ENCODE assay signal across 13 mouse cellular contexts in genomic region chr16:30515418-30515817, GRCm38 (mm10). TPM values are rescaled to one million over a fixed set of nuclear protein-coding genes. Genes with fewer than 3 reads are reported as not detected.
DNase-seq lines count a peak whose midpoint lies in the region; ATAC-seq and TF ChIP-seq lines count a peak whose summit lies in the region.
"Had no signal": no experiment of that assay in that cellular context is flagged by ENCODE, and none has a peak within 500 bp of the region (broad histone marks: within the 10 kb centered on the region; RNA-seq: fewer than 3 reads in every experiment).

No protein-coding gene starts in this region.

- no peak overlapping the region for H3K4me2 ChIP-seq in liver, embryonic 14.5 days (ENCODE audit: low read depth)
- H3K4me2 ChIP-seq: hindbrain, embryonic 15.5 days had no signal

- H3K36me3 ChIP-seq in liver, embryonic 14.5 days (replicated peaks; ENCODE audit: control insufficient read depth, insufficient read depth, low read depth) = no peaks in the 10 kb centered on the region

- peak; percentile 72 for TF ChIP-seq CTCF in layer of hippocampus, adult 2 months (conservative IDR thresholded peaks at IDR 0.05)
- TF ChIP-seq CTCF in liver, embryonic 14.5 days (IDR thresholded peaks at IDR 0.05; ENCODE audit: low read depth) = peak; percentile 84

- TF ChIP-seq EP300 in liver, embryonic 14.5 days (IDR thresholded peaks at IDR 0.05; ENCODE audit: low read depth) = no peak

- peaks cover 17 to 18% of the 10 kb centered on the region in 2 experiments for H3K4me1 ChIP-seq in liver, embryonic 14.5 days (replicated peaks; ENCODE audit: control insufficient read depth in 2 of 2, insufficient read depth in 2 of 2, low read length in 1 of 2)

- 61% methylated on average over 12 of the region's 12 CpGs for WGBS in liver, embryonic 14.5 days (ENCODE audit: insufficient replicate concordance)

- no peak overlapping the region for H3K4me3 ChIP-seq in layer of hippocampus, adult 2 months
- no peak overlapping the region for H3K4me3 ChIP-seq in liver, embryonic 14.5 days (ENCODE audit: insufficient read depth in 1 of 2, low read depth in 2 of 2, low read length in 2 of 2)
- H3K4me3 ChIP-seq: hindbrain, embryonic 15.5 days had no signal

- H3K9me3 ChIP-seq in liver, embryonic 14.5 days (ENCODE audit: control insufficient read depth, low read length) = no peaks in the 10 kb centered on the region
- H3K9me3 ChIP-seq: hindbrain, embryonic 15.5 days had no signal

- no peak overlapping the region for H3K27ac ChIP-seq in layer of hippocampus, adult 2 months
- no peak overlapping the region for H3K27ac ChIP-seq in liver, embryonic 14.5 days
- H3K27ac ChIP-seq: hindbrain, embryonic 15.5 days had no signal

- DNase-seq in adrenal gland, postnatal 14 days = peak; percentile 42
- no peak for DNase-seq in adrenal gland, postnatal 4 days (ENCODE audit: low spot score in 2 of 2)
- DNase-seq in layer of hippocampus, adult 2 months (ENCODE audit: low spot score in 2 of 2) = no peak
- no peak for DNase-seq in layer of hippocampus, postnatal 10 days (ENCODE audit: low spot score in 2 of 2)
- DNase-seq in B cell, adult 2 months = peak; percentile 70 to 71
- no peak for DNase-seq in liver, embryonic 14.5 days (ENCODE audit: low read depth in 3 of 3, low spot score in 3 of 3)
- DNase-seq in yolk sac, embryonic 10.5 days (ENCODE audit: low spot score) = no peak
- DNase-seq: adrenal gland, postnatal 36 days; left cerebral cortex, postnatal 4 days; retina, postnatal 1 day had no signal

- no peak overlapping the region for H3K9ac ChIP-seq in liver, embryonic 14.5 days (replicated peaks)
- H3K9ac ChIP-seq: hindbrain, embryonic 15.5 days had no signal

- no peak for ATAC-seq in liver, embryonic 14.5 days (ENCODE audit: insufficient read depth)
- ATAC-seq in activated CD4-positive, CD25-positive, alpha-beta regulatory T cell, adult 4 months = no peak
- ATAC-seq: midbrain, embryonic 16.5 days had no signal

- no peaks in the 10 kb centered on the region; the same call in 1 of the 2 replicates for H3K27me3 ChIP-seq in liver, embryonic 14.5 days (ENCODE audit: control insufficient read depth, insufficient read depth, low read length)
- H3K27me3 ChIP-seq: hindbrain, embryonic 15.5 days had no signal

RNA-seq across cellular contexts. Expression of gene Tmem44, which starts 35.2 kb away (rescaled TPM):
- 6.0 and 9.1 TPM in 2 replicates for total RNA-seq in adrenal gland, postnatal 14 days (2021)
- 10 to 100 TPM; 11.0 to 11.7 TPM for total RNA-seq in adrenal gland, postnatal 4 days (2021)
- total RNA-seq in layer of hippocampus, adult 2 months (2021) = 10 to 100 TPM; 28.5 to 32.0 TPM
- 10 to 100 TPM; 55.9 to 61.6 TPM for total RNA-seq in layer of hippocampus, postnatal 10 days (2021)
- polyA plus RNA-seq in liver, embryonic 14.5 days (2012; rRNA removed) = 0.85 and 0.87 TPM in 2 replicates
- polyA plus RNA-seq in liver, embryonic 14.5 days (2014; fragmentation: Nextera tagmentation; extraction: Ambion mirVana) = 0.46 and 0.48 TPM in 2 replicates
- polyA plus RNA-seq in activated CD4-positive, CD25-positive, alpha-beta regulatory T cell, adult 4 months (2017; shearing (Covaris generic)) = under 1 TPM in 1 of 2 experiments, not detected in 1; 0.85 TPM

Comparison
In these comparisons a context has a peak if more than half of its experiments do, and no peak if none do; other contexts are left out.
1. DNase-seq: peak in adrenal gland, postnatal 14 days (single experiment) and B cell, adult 2 months (2 of 2); none in adrenal gland, postnatal 4 days (0 of 2), layer of hippocampus, adult 2 months (0 of 2), layer of hippocampus, postnatal 10 days (0 of 2), liver, embryonic 14.5 days (0 of 3) and yolk sac, embryonic 10.5 days (single experiment).